Mouse (Mus musculus) splenic B cell, adult 2 months (primary cell): Measurements from ENCODE around the gene Gk.
A peak's percentile ranks its signal among the peaks of the same experiment; 100 is the strongest.

Experiments used
- DNase-seq: peaks from one replicate; pipeline ENCODE4 v3.0.0-alpha.2; 2011; ENCODE audit warnings: low read depth, low spot score
- H3K27me3 ChIP-seq: 2 replicates; pipeline ENCODE4 v1.6.1; 2012; ENCODE audit warnings: mild to moderate bottlenecking, low read length, moderate library complexity, mixed read lengths; ENCODE audit not compliant: control insufficient read depth, poor library complexity, insufficient read depth, severe bottlenecking
- H3K36me3 ChIP-seq: 2 replicates; pipeline ENCODE4 v1.6.1; 2012; ENCODE audit warnings: mild to moderate bottlenecking, low read length, moderate library complexity, mixed read lengths; ENCODE audit not compliant: control insufficient read depth, poor library complexity, insufficient read depth, severe bottlenecking

Gene Gk

DNA sequence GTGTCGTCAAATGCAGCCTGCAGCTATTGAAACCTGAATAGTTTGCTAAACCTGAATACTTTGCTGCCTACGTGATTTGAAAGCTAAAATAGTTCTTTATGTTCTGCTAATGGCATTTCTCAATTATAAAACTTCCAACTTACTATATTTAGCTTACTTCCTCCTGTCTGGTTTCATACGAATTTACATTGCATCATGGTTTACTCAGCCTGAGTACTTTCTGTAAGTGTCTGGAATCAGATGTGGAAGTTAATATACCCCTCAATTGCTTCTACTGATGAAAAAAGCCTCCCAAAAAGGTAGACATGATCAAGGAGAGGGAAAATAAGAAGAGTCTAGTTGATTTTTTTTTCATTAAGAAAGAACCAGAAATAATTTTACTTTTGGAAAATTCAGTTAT lies 66.2 kb downstream of the Gk start:
- DNase-seq = no peak
- Histone ChIP-seq H3K27me3 (no peaks in the 10 kb centered on the region), H3K36me3 (no peaks in the 10 kb centered on the region)

- DNase-seq = no peak
- H3K36me3 ChIP-seq = no peaks in the 10 kb centered on the region
- H3K27me3 ChIP-seq = no peaks in the 10 kb centered on the region
Observed at GRCm38 (mm10) chrX:85705715-85706114, 70.9 kb downstream of the Gk start.

GRCm38 (mm10) chrX:85683723-85684122 lies 92.9 kb downstream of the Gk start:
- DNase-seq = peak; percentile 4
- H3K27me3 ChIP-seq = no peaks in the 10 kb centered on the region
- H3K36me3 ChIP-seq = no peaks in the 10 kb centered on the region

- Histone ChIP-seq H3K36me3 (no peaks in the 10 kb centered on the region), H3K27me3 (no peaks in the 10 kb centered on the region)
- no peak for DNase-seq
Observed at GRCm38 (mm10) chrX:85682125-85682524, 94.5 kb downstream of the Gk start.

- no peaks in the 10 kb centered on the region for H3K36me3 ChIP-seq
- no peaks in the 10 kb centered on the region for H3K27me3 ChIP-seq
- DNase-seq = peak; percentile 65
Observed at GRCm38 (mm10) chrX:85676808-85677207, 99.8 kb downstream of the Gk start.
